Mouse (Mus musculus): Measurements from ENCODE around the gene Arv1. TPM values are rescaled to one million over a fixed set of nuclear protein-coding genes. Genes with fewer than 3 reads are reported as not detected.

Arv1 gene
- total RNA-seq, 2 experiments from 2014 or later, result 8.7 to 9.8 TPM

DNA sequence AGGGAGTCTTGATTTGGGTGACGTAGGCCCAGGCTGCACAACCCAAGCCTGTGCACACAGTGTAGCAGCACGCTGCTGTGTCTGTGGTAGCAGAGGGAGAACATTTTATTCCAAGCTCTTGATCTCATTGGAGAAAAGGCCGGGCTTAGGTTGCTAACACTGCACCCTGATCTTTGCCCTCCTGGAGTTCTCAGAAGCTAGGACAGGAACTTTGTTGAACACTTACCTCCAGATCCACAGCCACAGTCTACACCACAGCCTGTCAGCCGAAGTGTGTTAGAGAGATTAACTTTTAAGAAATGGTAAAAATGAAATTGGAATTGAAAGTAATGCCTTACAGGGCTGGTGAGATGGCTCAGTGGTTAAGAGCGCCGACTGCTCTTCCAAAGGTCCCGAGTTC, 2.4 kb downstream of the Arv1 start:
- no peak for DNase-seq

DNA sequence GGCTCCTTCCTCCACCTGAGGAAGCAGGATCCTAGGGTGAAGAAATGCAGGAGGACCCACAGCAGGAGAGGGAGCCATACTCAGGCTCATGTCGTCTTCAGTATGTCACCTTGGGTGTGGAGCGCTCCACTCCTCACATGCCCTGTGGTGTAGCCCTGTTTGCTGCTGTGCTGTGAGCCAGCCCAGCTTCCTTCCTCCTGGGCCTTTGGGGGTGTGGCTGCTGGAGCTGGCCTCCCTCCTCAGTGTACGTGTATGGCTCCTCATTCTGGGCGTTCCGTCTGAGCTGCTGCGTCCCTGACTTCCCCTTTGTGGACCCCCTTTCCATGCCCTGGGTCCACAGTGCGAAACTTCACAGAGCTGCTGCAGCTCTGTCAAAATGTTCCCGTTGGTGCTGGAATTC, 10.9 kb downstream of the Arv1 start:
- no peak for DNase-seq

- no peak for DNase-seq
These were observed 13.5 kb downstream of the Arv1 start for GRCm38 (mm10) chr8:124735371-124735911.

- DNase-seq, result no peak
These were observed 17.3 kb downstream of the Arv1 start for GRCm38 (mm10) chr8:124739268-124739667.

GRCm38 (mm10) chr8:124746661-124747060, 24.7 kb downstream of the Arv1 start:
- DNase-seq, result no peak

- no peak for DNase-seq
These were observed 29.3 kb downstream of the Arv1 start for GRCm38 (mm10) chr8:124751191-124751590.

DNA sequence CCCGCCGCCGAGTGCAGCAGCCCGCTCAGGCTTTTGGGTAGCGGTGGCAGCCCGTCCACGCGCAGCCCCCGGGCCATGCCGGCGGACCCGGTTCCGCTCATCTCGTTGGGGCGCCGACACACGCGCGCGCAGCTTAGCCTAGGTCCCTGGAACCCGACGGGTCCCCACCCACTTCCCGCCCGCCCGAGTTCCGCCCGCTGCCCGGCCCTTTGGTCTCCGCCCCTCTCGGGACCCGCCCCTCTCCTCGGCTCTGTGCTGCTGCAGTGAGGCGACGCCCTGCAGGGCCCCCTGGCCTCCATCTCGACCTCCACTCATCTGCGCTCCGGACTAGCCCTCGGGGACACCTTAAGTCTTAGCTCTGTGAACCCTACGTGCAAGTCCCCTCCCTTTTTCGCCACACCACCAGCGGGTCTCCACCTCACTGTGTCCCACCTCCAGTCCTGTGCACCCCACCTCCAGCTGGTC, 29.8 kb downstream of the Arv1 start, which contains the start of gene Fam89a:
Fam89a (minus strand) TSS at position 124 of the 465 bp plus-strand sequence.
- DNase-seq, result peak; percentile 75 to 81

DNA sequence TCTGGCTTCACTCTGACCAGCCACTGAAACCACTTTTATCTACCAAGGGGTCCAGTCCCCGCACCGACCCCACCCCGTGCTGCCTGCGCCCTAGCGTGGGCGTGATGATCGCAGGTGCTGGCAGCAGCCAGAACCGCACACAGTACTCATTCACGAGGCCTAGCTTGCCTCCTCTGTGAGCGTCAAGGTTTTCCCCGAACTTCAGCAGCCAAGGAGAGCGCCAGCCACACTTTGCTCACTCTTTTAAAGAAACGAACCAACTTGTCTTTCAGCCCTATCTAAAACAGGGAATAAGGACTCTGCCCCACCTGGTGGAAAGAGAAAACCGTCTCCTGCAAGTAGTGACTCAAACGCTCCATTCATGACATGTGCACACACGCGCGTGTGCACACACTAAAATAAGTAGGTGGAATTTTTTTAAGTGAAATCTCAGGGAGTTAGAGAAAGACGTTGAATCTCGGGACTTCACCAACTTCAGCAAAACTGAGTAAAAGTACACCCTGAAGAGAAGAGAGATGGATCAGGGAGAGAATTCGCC, 30.5 kb downstream of the Arv1 start:
- no peak for DNase-seq

DNA sequence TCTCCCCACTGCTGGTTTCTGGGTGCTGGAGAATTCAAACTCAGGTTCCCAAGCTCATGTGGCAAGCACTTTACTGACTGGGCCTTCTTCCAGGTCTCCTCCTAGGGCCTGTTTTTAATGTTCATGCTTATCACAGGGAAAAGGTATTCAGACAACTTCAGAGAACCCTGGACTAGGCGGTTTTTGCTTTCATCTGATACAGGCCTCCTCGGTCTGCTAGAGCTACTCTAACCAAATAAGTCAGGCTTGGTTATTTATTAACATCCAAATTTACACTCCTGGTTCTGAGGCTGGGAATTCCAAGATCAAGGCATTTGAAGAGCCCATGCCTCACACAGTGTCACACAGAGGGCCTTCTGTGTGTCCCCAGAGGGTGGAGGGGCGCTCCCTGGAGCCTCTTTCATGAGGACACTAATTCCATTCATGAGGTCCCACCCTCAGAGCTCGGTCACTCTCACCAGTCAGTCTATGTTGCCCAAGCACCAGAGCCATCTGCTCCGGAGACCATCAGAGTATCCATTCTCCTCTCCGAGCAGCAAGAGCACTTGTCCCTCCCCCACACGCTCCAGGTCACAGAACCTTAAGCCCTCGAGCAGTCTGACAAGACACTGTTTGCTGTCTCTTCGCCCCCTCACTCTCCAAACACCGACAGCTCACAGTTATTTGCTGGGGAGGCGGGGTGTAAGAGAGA, 32.3 kb downstream of the Arv1 start:
- DNase-seq, result no peak

- DNase-seq, result no peak
These were observed 32.9 kb downstream of the Arv1 start for GRCm38 (mm10) chr8:124754792-124755190.

- DNase-seq, result no peak
These were observed 33.5 kb downstream of the Arv1 start for GRCm38 (mm10) chr8:124755481-124755880.

DNA sequence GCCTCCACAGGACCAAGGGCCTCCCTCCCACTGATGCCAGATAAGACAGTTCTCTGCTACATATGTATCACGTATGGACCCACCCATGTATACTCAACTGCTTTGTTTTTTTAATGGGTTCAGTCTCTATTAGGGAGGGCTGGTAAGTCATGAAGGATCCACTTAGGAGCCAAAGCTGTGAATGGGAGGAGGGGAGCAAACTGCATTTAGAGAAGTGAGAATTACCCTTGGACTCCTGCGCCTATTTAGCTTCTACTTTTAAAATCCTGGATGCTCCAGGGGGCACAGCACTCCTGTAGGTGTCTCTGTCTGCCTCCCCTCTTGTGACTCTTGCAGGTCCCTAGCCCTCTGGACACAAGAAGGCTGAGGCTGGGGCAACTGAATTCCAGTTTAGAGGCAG, 34.2 kb downstream of the Arv1 start:
- no peak for DNase-seq

DNA sequence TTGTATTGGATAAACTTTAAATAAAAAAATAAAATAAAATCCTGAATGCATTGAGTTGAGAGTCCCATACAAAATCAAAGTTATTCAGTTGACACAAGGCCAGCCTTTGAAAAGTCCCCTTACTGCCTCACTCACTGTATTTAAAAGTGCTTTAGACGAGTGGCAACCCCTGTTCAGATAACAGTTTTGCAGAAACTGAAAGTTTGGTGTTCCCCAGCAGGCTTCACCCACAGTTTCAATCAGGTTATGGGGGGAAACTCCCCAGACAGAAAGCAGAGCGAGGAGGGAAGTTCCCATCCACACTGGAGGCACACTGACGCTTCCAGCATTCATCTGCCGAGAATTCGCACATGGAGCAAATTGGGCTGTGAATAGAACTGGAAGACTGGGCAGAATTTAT, 34.7 kb downstream of the Arv1 start:
- DNase-seq, result no peak

GRCm38 (mm10) chr8:124758544-124758943, 36.6 kb downstream of the Arv1 start:
- peak; percentile 16 to 27 for DNase-seq

- DNase-seq, result no peak
These were observed 41.1 kb downstream of the Arv1 start for GRCm38 (mm10) chr8:124763061-124763460.

- DNase-seq, result no peak
These were observed 50.5 kb downstream of the Arv1 start for GRCm38 (mm10) chr8:124772389-124772788.

DNA sequence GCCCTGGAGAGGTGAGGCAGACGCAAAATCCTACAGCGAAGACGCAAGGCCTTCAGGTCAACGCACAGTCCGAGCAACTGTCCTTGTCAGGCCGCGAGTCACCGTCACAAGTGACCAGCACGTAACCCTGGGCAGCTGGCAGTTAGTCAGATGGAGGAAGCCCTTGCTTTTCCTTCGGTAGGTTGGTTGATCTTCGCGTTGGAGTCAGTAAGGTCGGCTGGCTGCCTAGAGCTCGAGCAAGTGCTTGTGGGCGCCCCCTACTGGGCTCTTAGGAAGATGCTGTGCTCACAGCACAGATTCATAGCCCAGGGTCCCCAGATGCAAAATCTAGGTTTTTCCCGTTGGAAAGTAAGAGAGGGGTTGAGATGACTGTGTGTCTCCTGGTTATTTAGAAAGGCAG, 53.8 kb downstream of the Arv1 start:
- peak; percentile 85 to 89 for DNase-seq

DNA sequence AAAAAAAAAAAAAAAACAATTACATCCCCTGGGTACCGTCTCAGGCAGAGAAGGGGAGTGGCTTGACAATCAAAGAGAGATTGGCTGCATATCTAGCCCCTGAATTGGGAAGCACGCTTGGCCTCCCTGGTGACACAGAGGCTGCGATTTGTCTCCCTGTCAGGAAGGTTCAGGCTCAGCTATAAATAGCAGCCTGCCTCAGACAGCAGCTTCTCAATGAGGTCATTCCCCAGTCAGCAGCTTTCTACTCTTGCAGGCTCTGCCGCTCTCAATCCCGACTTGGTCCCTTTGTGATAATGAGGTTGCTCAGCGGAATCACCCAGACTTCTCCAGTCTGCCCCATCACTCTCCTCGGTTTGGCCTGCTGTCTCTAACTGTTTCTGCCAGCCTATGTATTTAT, 58.3 kb downstream of the Arv1 start:
- peak; percentile 68 to 73 for DNase-seq

DNA sequence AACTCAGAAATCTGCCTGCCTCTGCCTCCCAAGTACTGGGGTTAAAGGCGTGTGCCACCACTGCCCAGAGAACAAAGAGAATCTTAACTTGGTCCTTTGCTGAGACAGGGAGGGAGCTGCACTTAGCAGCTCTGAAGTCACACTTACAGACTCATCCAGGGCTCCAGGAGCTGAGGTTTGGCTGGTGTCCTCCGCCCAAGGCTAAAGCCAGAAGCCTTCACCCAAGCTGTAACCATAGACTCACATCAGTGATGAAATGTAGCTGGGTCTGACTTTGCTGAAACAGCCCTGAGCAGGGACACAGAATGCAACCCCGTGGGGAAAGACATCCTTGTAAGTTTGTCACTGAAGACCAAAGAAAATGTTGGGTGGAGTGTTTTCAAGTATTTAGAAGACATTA, 60.5 kb downstream of the Arv1 start:
- peak; percentile 15 to 71 for DNase-seq

DNA sequence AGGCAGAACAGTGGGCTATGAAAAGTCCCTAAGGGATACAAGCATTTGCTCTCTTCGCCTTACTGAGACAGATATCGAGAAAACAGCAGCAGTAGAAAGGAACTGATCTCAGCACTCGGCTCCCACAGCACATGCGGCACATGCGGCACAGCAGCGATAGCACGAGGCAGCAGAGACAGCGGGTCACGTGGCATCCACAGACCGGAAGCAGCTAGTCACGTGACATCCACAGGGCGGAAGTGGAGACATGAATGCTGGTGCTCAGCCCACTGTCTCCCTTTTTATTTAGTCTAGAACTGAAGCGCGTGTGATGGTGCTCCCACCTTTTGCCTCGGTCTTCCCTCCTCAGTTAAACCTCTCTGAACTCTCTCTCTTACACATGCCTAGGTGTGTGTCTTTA, 61.3 kb downstream of the Arv1 start:
- DNase-seq, result no peak
